Mouse (Mus musculus): ENCODE results near the gene BC049730.

BC049730 gene

GRCm38 (mm10) chr7:24761161-24761560, 52.1 kb downstream of the BC049730 start:
- DNase-seq (ENCODE audit: low read depth in 1 of 2, low spot score in 2 of 2): no peak

- DNase-seq (ENCODE audit: low read depth in 1 of 2, low spot score in 2 of 2): no peak
Measured at GRCm38 (mm10) chr7:24762574-24762973, 53.5 kb downstream of the BC049730 start.
